Mouse (Mus musculus) lung, postnatal 0 days (tissue): ENCODE measurements around the gene Mdfi. TPM values are rescaled to one million over a fixed set of nuclear protein-coding genes. Genes with fewer than 3 reads are reported as not detected.

Experiments
- ATAC-seq: fragments of 200-750 bp; cut with Nextera tagmentation; 2 replicates; pipeline ENCODE4 v1.8.0; 2017; ENCODE audit warnings: moderate library complexity
- DNase-seq: peaks from one replicate; pipeline ENCODE4 v3.0.0-alpha.2; 2016; ENCODE audit warnings: low spot score
- H3K27ac ChIP-seq: fragments of 300-500 bp; sonication (generic); 2 replicates; pipeline ENCODE4 v1.5.1; 2014; ENCODE audit warnings: antibody characterized with exemption, mild to moderate bottlenecking, low read length, mixed read lengths
- H3K27me3 ChIP-seq: fragments of 300-500 bp; sonication (generic); replicated peaks from 2 replicates; pipeline ENCODE4 v1.6.1; 2014; ENCODE audit warnings: low read length, mixed read lengths; ENCODE audit not compliant: insufficient read depth
- H3K36me3 ChIP-seq: fragments of 300-500 bp; sonication (generic); 2 replicates; pipeline ENCODE4 v1.6.1; 2014; ENCODE audit warnings: low read length, mixed read lengths; ENCODE audit not compliant: insufficient read depth
- H3K4me1 ChIP-seq: fragments of 300-500 bp; sonication (generic); 2 replicates; pipeline ENCODE4 v1.6.1; 2014; ENCODE audit warnings: antibody characterized with exemption, low read depth, low read length, mixed read lengths; ENCODE audit not compliant: insufficient read depth
- H3K4me2 ChIP-seq: fragments of 300-500 bp; sonication (generic); replicated peaks from 2 replicates; pipeline ENCODE4 v1.6.1; 2014; ENCODE audit warnings: low read depth, mild to moderate bottlenecking, low read length, moderate library complexity, mixed read lengths
- H3K4me3 ChIP-seq: fragments of 300-500 bp; sonication (generic); 2 replicates; pipeline ENCODE4 v1.5.1; 2014; ENCODE audit warnings: low read depth, low read length
- H3K9ac ChIP-seq: fragments of 300-500 bp; sonication (generic); replicated peaks from 2 replicates; pipeline ENCODE4 v1.6.1; 2014; ENCODE audit warnings: low read depth, mild to moderate bottlenecking
- H3K9me3 ChIP-seq: fragments of 300-500 bp; sonication (generic); 2 replicates; pipeline ENCODE4 v1.6.1; 2016; ENCODE audit warnings: low read length, mixed read lengths
- CTCF ChIP-seq: IDR thresholded peaks from 2 replicates; pipeline ENCODE4 v1.5.1; 2016; ENCODE audit warnings: antibody characterized with exemption, mild to moderate bottlenecking
- EP300 ChIP-seq: IDR thresholded peaks from 2 replicates; pipeline ENCODE4 v1.6.1; 2016; ENCODE audit warnings: antibody characterized with exemption, mild to moderate bottlenecking, control low read depth
- WGBS: fragments of 180-500 bp; shearing (Covaris S2); extraction: QIAGEN DNeasy Blood & Tissue Kit; methylation state at CpG from one replicate; pipeline ENCODE4 v1.1.7; 2014; 5-methylcytosine and 5-hydroxymethylcytosine counted together
- polyA plus RNA-seq: library from polyadenylated mRNA; unstranded; fragments of >200 nt; fragmentation: Nextera tagmentation; extraction: Ambion mirVana; gene quantifications from 2 replicates; pipeline ENCODE4 v1.2.1, GENCODE M21; 2015

Mdfi gene
- polyA plus RNA-seq, 1 experiment from 2014 or later: 9.3 TPM

GRCm38 (mm10) chr17:47777141-47777540 is 57.4 kb downstream of the Mdfi start:
- Histone ChIP-seq H3K9me3 (0 out of 2 replicates have a peak, but pooled peaks cover 5% of the 10 kb centered on the region), H3K4me1 (no peaks in the 10 kb centered on the region), H3K9ac (no peak overlapping the region), H3K27ac (no peak overlapping the region), H3K4me2 (no peak overlapping the region), H3K36me3 (no peaks in the 10 kb centered on the region), H3K4me3 (no peak overlapping the region), H3K27me3 (no peaks in the 10 kb centered on the region)
- WGBS: 59% methylated on average over 2 of the region's 2 CpGs
- no peak for DNase-seq
- TF ChIP-seq CTCF (no peak), EP300 (no peak)
- no peak for ATAC-seq

GRCm38 (mm10) chr17:47773604-47774003 is 60.9 kb downstream of the Mdfi start:
- no peak overlapping the region for H3K27ac ChIP-seq
- TF ChIP-seq EP300: no peak
- TF ChIP-seq CTCF: no peak
- 0 out of 2 replicates have a peak, but pooled peaks cover 6% of the 10 kb centered on the region for H3K9me3 ChIP-seq
- H3K36me3 ChIP-seq: no peaks in the 10 kb centered on the region
- H3K4me2 ChIP-seq: no peak overlapping the region
- ATAC-seq (no peak), DNase-seq (no peak)
- H3K9ac ChIP-seq: no peak overlapping the region
- H3K4me1 ChIP-seq: no peaks in the 10 kb centered on the region
- H3K4me3 ChIP-seq: no peak overlapping the region
- 53% methylated on average over 6 of the region's 6 CpGs for whole genome bisulfite sequencing
- H3K27me3 ChIP-seq: no peaks in the 10 kb centered on the region

GRCm38 (mm10) chr17:47769389-47770299 is 64.8 kb downstream of the Mdfi start:
- H3K4me2 ChIP-seq: no peak overlapping the region
- 72% methylated on average over 11 of the region's 11 CpGs for WGBS
- no peak overlapping the region for H3K27ac ChIP-seq
- no peaks in the 10 kb centered on the region for H3K4me1 ChIP-seq
- DNase-seq: no peak
- TF ChIP-seq CTCF: no peak
- TF ChIP-seq EP300: no peak
- no peak overlapping the region for H3K9ac ChIP-seq
- no peak overlapping the region for H3K4me3 ChIP-seq
- no peaks in the 10 kb centered on the region for H3K36me3 ChIP-seq
- H3K9me3 ChIP-seq: 0 out of 2 replicates have a peak, but pooled peaks cover 6% of the 10 kb centered on the region
- no peak for ATAC-seq
- H3K27me3 ChIP-seq: no peaks in the 10 kb centered on the region

GRCm38 (mm10) chr17:47768707-47769276 is 65.7 kb downstream of the Mdfi start:
- no peaks in the 10 kb centered on the region for H3K4me1 ChIP-seq
- 43% methylated on average over 12 of the region's 12 CpGs for WGBS
- H3K9ac ChIP-seq: no peak overlapping the region
- H3K4me2 ChIP-seq: no peak overlapping the region
- H3K27me3 ChIP-seq: no peaks in the 10 kb centered on the region
- peak; percentile 46 for ATAC-seq
- H3K9me3 ChIP-seq: 0 out of 2 replicates have a peak, but pooled peaks cover 6% of the 10 kb centered on the region
- TF ChIP-seq CTCF: peak; percentile 44
- TF ChIP-seq EP300: no peak
- no peak overlapping the region for H3K4me3 ChIP-seq
- no peaks in the 10 kb centered on the region for H3K36me3 ChIP-seq
- peak; percentile 59 for DNase-seq
- H3K27ac ChIP-seq: no peak overlapping the region

GRCm38 (mm10) chr17:47767456-47768141 is 66.9 kb downstream of the Mdfi start:
- no peak for ATAC-seq

GRCm38 (mm10) chr17:47767081-47767455 is 67.4 kb downstream of the Mdfi start:
- no peak for DNase-seq
- no peaks in the 10 kb centered on the region for H3K9me3 ChIP-seq
- H3K27me3 ChIP-seq: no peaks in the 10 kb centered on the region
- ATAC-seq: no peak
- H3K27ac ChIP-seq: no peak overlapping the region
- WGBS: 51% methylated on average over 2 of the region's 2 CpGs
- H3K4me1 ChIP-seq: peaks cover 13% of the 10 kb centered on the region; the same call in 1 of the 2 replicates
- no peak overlapping the region for H3K9ac ChIP-seq
- no peak overlapping the region for H3K4me3 ChIP-seq
- TF ChIP-seq EP300 (no peak), CTCF (no peak)
- H3K4me2 ChIP-seq: no peak overlapping the region
- no peaks in the 10 kb centered on the region for H3K36me3 ChIP-seq

More at GRCm38 (mm10) chr17:47767456-47768141, 66.9 kb downstream of the Mdfi start:
- H3K9me3 ChIP-seq: 0 out of 2 replicates have a peak, but pooled peaks cover 5% of the 10 kb centered on the region
- no peak overlapping the region for H3K27ac ChIP-seq
- no peak for DNase-seq
- H3K4me1 ChIP-seq: peaks cover 12% of the 10 kb centered on the region; the same call in 1 of the 2 replicates
- H3K4me2 ChIP-seq: no peak overlapping the region
- TF ChIP-seq EP300 (no peak), CTCF (no peak)
- H3K4me3 ChIP-seq: no peak overlapping the region
- H3K27me3 ChIP-seq: no peaks in the 10 kb centered on the region
- 62% methylated on average over 9 of the region's 17 CpGs for WGBS
- H3K9ac ChIP-seq: no peak overlapping the region
- H3K36me3 ChIP-seq: no peaks in the 10 kb centered on the region
